Mouse (Mus musculus) cortical plate, adult 2 months (tissue): ENCODE measurements around the gene Tufm.

Experiments used
- CTCF ChIP-seq: fragments of 200-500 bp; IDR thresholded peaks from 2 replicates; pipeline ENCODE4 v1.5.1; 2011; ENCODE audit warnings: mild to moderate bottlenecking, control low read depth, low read length; ENCODE audit not compliant: insufficient read depth; ENCODE audit errors: extremely low read depth
- POLR2A ChIP-seq: fragments of 200-500 bp; IDR thresholded peaks from 2 replicates; pipeline ENCODE4 v1.6.1; 2011; ENCODE audit warnings: mild to moderate bottlenecking, low read length, control low read depth; ENCODE audit not compliant: insufficient read depth; ENCODE audit errors: extremely low read depth

GRCm38 (mm10) chr7:126464836-126465235 lies 22.3 kb upstream of the Tufm start:
- TF ChIP-seq CTCF (no peak), POLR2A (no peak)
